Mouse (Mus musculus) urinary bladder, adult 2 months (tissue): ENCODE measurements at regions not wholly inside any gene's neighbourhood (a gene's known extent, or its start where the extent isn't known, plus 50 kb on each side); places are given as distances from the start of the nearest gene placed in this dataset.

Source experiments
- DNase-seq: peaks from one replicate; pipeline ENCODE4 v3.0.0; 2022; ENCODE audit warnings: low spot score

DNA sequence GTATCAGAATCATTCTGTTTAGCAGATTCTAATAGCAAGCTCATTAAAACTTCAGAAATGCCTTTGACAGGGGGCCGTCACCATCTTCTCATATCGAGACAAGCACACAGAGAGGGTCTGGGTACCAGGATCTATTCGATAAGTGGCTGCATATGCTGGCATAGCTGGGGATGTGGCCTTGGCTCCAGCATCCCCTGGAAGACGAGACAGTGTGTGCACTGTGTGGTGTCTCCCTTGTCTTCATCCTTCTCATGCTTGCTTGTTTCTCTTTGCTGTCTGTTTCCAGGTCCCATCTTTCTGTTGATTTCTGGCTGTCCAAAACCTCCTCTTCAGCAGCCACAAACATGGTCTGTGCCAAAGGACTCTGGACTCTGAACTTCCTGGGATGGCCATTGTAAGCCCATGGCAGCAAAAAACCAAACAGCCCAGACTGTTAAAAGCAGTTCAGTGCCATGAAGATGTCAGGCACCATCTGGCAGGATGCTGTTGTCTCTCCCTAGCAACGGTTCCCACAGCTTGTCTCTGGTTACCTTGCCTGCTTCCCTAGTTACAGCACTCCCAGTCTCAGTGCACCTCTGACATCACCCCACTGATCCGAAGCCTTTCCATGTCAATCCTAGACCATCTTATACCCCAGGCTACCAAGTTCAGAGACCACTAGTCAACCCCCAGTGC lies 56.5 kb downstream of the Kctd12 start:
- no peak for DNase-seq

DNA sequence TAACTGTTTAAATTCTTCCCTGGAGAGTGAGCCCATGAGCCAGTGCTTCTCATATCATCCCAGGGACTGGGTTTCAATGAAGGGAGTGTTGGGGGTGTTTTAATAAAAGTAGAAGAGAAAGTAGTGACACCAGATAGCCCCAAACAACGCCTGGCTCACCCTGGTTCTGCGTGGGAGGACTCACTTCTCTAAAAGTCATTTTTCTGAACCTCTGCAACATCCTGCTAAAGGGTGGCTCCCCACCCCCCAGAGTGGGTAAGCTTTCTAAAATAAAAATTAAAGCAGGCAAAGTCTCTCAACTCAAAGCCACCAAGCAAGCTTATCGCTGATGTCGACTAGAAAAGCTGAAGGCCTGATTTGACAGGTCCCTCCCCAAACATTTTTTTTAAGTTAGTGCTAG lies 57.8 kb downstream of the Kctd12 start:
- no peak for DNase-seq

DNA sequence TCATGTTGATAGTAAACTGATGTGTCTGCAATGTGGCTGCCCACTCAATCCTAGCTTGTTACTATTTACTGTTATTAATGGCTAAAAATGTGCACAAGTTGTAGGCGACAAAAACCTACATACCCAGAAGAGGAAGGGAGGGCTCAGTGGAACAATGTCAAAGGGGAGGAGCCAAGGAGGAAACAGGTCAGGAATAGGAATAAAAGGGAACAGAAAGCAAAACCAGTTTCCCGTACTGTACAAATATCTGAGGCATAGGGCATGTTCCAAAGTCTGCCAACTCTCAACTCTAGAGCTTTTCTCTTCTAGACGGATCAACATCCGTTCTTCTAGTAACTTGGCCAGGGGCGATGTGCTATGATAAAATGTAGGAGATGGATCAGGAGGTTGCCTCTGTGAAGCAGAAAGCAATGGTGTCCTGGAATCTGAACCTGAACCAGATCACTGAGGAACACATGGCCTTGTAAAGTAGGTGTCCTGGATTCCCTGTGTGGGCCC lies 59.9 kb downstream of the Kctd12 start:
- no peak for DNase-seq

DNA sequence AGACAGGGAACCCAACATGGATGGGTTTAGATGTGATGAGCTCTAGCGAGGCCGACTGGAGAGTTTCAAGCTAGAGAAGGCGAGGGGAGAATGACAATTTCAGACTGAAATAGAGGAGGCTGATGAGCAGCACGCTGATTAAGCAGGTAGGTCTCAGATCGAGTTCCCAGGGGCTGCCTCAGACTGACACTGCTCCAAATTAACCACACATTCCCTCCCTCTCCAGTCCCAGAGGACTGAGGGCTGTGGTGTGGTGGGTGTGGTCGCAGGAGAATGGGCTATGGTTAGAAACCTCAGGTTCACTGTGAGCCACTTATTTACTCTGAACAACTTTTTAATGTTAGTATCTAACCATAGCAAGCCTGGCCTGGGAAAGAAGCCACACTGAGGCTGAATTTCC lies 62.0 kb downstream of the Kctd12 start:
- no peak for DNase-seq

DNA sequence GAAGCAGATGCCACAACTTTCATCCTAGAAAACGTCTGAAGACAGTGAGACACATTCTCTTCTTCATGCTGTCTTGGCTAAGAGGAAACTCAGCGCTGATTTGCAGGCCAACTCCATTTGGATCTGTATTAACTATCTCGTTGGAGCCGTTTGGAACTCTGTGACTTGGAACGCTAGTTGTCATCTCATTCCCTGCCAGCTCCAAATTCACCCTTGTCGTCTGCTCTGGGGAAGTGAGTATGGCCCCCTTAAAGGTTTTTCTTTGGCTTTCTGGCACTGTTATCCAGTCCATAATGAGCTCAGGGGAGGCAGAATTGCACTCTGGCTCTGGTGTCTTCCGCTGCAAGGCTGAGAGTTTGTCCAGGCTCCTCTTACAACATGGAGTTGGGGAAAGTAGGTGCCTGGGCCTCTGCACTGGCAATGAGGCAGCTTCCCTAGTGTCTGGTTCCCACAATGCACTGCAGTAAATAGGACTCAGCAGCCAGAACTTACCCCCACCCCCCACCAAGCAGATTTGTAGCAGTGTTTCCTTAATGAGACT lies 63.1 kb downstream of the Kctd12 start:
- no peak for DNase-seq

DNA sequence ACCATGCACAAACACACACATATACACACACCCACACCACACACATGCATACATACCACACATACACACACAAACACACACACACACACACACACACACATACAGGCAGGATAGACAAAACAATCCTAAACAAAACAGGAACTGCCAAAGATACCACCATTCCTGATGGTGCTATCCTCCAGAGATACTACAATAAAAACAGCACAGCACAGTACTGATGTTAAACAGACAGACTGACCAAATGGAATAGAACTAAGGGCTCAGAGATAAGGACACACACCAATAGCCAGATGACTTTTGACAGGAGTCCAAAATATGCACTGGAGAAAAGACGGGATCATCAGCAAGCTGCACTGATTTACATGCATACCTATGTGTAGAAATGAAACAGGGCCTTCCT lies 64.5 kb downstream of the Kctd12 start:
- DNase-seq, result no peak

DNA sequence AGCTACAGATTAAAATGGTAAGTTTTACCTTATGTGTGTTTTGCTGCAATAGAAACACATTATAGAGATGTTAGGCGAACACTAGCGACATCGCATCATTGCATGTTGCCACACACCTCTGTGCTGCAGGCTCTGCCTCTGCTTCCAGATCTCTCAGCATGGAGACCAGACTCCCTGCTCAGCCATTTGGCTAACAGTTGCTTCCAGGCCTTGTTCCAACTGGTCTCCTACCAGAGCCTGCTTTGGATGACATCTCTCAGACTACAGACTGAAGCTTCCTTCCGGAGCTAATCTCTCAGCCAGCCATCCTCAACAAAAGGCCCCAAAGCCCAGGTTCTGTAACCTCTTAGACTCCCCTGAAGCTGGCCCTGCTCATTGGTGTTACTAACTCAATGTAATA lies 66.5 kb downstream of the Kctd12 start:
- DNase-seq, result no peak

DNA sequence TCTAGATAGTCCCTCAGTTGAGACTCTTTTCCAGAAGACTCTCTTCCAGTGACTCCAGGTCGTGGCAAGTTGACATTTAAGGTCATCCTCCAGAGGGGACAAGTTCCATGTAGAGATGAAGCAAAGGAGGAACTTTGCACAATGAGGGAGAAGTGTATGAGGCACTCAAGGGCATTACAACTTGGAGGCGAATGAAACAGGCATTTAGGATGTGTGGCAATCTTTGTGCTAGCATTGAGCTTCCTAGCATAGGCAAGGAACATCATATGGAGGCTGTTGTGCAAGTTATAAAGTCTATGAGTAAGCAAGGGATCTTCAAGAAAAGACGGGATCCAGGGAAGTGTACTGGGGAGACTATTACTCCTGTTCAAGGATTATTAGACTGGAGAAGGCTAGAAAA lies 70.9 kb downstream of the Kctd12 start:
- DNase-seq, result no peak

DNA sequence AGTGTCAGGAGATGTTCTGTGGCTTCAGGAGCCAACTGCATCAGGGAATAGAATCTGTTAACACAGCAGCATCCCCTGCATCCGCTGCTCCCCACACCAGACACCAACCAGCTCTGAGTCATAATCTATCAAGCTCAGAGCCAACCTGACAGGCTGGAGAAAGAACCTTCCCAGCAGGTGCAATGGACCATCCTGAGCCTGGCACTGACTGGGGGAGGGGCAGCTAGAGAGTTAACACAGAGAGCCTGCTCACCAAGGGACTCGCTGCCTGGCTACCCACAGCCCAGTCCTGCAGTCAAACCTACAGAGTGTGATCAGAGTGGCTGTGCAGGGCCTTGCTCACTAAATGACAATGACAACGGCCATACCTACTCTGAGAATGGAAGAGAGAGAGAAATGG lies 73.4 kb downstream of the Kctd12 start:
- DNase-seq, result no peak

DNA sequence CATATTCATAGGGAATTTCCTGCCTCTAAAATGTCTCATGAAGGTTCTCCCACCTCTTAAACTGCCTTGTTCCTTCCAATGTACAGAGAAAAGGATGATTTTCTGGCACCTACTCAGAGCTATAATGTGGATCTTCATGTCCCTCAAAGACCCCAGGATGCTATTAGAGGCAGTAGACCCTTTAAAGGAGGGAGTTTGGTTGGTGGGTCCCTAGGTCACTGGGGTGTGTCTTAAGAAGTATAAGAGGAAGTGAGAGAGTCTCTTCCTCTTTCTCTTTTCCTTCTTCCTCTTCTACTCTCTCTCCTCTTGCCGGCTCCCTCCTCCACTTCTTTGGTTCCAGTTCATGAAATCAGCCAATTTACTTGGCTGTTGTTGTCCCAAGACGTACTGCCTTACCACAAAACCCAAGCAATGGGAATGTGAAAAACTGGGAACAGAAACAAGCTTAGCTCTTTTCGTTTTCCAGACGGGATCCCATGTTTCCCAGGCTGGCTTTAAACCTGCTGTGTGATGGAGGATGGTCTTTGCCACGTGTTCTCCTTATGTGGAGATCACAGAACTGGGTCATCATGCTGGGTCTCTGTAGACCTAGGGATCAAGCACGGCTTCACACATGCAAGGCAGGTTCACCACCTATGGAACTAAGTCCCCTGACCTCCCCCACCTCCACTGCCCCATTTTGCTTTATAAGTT lies 74.9 kb downstream of the Kctd12 start:
- no peak for DNase-seq

DNA sequence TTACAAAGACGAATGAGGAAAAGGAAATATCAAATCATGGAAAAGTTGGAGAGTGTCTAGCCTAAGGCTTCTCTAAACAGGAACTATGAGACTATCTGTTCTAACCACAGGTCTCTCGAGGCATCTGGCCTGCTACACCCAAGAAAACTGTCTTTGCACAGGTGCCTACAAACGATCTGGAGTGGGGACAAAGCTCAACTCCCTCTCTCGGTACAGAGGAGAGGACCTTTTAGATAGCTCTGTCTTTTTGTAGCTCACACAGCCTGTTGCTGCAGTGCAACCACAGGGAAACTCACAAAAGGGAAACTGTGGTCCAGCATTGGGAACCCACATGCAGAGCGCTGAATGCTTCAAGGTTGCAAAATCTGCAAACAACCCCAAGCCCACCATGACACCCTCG lies 75.6 kb downstream of the Kctd12 start:
- DNase-seq, result no peak

DNA sequence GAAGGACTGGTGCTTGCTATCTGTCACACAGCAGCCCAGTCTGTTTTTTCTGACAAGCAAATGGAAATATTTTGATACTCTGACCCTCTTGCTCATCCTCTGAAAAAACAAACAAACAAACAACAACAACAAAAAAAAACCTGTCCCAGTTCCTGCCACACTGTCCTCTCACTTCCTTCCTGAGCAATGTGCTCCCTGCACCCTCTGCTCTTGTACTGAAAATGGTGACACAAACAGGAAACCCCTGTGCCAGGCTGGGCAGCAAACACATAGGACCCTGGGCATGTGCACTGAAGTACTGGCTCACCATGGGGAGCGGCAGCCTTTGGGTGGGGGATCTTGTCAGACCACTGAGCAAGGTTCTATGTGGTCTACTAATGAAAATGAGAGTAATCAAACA lies 76.2 kb downstream of the Kctd12 start:
- no peak for DNase-seq

DNA sequence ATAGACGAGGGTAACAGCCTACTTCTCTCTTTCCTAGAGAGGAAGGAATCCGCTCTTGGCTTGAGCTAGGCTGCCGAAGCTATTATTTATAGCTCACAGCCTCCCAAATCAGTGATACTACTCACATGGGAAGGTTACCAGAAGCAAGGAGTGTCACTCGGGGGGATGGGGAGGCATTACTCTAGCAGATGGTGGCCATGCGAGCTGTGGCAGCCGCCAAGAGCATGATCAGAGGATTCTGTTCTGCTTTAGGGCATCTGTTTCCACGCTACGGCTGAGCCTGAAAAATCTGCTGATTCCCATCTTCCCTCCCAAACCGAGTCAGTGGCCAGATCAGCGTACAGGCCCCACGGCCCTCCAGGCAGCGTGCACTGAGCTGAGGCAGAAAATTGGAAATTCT lies 79.5 kb downstream of the Kctd12 start:
- DNase-seq, result no peak

DNA sequence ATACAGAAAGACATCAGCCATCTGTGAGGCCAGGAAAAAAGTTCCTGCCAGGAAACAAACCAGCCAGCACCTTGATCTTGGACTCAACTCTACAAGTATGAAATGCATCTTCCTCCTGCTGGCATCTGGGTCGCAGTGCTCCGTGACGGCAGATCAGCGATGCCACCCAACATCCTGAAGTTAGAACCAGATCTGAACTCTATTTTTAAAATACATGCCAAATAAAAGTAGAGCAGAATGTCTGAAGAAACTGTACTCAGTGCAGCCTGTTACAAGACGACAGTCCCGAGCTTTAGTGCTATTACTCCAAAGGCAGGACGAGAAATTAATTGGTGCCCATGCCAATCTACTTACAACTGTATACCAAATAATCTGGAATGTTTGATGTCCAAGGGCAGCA lies 80.2 kb downstream of the Kctd12 start:
- no peak for DNase-seq

DNA sequence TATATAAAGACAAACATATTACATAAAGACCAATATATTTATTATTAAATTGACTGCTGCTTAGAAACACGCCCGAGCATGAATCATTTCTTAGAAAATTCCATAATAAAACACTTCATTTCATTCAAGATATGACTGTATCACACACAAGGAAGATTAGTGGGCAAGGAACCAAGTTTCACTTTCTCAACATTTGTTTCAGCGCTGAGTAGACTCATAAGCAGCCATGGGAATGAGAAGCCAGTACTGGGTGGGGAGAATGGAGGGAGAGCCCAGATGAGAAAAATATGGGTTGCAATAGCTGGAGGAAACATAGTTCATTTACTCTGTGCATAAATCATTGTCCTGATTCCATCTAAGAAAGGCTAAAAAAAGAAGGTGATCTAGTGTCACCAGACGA lies 84.0 kb downstream of the Kctd12 start:
- DNase-seq, result no peak

DNA sequence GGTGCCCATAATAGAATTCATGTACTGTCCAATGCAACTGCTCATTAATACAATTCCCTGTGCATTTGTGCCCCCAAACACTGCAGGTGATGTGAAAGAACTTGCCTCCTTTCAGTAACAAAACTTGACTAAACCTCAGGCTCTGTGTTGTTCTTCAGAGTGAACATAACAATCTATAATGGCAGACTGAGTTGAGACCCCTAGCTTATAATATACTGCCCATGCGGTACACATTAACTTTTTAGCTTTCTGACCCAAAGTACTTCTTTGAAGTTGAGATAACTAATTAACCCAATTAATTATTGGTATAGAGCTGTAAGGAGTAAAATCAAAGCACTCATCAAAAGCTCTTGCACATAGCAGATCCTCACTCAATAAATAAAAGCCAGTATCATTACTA lies 85.4 kb downstream of the Kctd12 start:
- no peak for DNase-seq

DNA sequence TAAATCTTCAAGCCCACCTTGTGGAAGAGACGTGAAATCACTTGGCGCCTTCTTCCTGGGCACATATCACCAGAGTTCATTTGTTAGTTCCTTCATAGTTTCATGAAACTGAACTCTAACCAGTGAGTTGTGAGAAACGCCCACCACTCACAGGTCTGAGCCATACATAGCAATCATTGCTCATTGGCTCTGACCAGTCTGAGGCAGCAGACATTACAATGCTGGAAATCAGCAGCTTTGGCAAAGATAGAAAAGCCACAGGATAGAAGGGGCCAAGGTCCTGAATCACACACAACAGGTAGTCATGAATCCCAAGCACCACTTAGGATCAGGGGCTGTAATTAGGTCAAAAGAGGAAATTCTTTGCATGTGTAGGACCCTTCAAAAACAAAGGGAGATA lies 85.9 kb downstream of the Kctd12 start:
- DNase-seq, result no peak

DNA sequence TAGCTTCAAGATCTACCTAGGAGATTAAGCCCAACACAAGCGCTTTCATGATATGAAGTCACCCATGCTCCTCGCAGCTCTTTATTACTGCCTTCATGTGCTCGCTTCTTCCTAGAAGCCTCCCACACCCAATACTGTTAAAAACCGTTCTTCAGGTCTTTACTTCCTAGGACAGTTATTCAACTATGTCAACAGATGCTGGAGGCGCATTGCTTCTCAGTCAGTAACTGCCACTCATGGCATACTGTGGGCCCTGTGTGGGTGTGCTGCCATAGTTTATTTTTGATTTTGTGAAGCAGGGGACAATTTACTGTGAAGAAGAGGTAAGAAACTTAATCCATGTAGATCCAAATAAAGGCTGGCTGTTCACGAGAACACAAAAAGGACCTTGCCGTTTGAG lies 89.2 kb downstream of the Kctd12 start:
- DNase-seq, result no peak

DNA sequence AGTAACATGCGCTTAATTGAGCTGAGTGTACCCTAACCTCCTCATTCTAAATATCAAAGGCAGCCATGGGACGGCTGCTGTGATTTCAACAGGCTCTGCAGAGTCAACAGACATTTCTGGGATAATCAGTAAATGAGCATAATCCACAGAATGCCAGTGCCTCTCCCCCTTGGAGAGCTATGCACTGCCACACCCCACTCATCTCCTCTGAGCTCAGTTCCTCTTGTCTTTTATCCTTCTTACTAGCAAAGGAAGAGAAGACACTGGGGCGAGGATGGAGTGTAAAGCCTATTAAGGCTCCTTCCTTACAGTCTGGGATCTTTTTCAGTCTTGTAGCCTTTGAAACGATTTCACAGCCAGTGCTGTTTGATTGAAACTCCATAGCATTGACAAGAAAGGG lies 90.9 kb downstream of the Kctd12 start:
- no peak for DNase-seq

DNA sequence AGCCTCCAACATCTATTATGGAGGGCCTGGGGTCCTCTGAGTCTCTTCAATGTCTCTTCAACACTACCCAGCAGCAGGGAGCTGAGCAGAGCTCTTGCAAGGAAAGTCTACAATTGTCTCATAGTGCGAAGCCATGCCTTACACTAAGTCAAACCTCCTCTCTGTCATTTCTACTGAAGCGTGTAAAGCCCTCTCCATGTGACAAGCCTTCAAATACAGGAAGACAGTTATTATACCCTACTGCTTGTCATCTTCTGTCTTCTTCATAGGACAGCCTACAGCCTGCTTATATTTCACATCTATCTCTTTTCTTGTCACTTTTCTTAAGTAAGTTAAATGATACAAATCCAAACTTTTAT lies 97.2 kb downstream of the Kctd12 start:
- no peak for DNase-seq

DNA sequence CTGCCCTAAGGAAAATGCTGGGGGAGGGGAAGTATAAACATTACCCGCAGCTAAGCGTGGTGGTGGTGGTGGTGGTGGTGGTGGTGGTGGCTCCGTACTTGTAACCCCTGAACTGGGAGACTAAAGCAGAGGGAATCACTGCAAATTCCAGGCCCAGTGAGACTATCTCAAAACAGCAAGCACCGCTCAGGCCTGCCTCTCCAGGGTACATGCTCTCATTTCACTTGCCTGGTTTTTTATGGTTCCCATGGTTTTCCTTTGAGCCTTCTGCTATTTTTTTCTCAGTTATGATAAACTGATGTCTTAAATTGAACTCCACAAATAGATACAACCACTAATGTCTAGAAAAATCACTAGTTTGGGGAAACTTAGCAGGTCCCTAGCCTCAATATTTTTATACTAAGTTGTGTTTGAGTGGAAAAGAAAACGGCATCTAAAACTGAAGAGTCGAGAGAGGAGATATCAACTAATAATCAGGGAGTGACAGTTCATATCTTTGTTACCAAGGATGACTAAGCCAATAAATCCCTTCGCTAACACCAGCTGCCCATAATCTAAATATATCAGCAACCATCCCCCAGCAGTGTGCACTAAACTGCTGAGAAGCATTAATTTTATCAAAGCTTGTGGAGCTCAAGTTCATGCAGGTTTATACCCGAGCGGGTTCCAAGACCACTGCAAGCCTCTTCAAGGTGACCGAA lies 97.7 kb downstream of the Kctd12 start:
- no peak for DNase-seq

DNA sequence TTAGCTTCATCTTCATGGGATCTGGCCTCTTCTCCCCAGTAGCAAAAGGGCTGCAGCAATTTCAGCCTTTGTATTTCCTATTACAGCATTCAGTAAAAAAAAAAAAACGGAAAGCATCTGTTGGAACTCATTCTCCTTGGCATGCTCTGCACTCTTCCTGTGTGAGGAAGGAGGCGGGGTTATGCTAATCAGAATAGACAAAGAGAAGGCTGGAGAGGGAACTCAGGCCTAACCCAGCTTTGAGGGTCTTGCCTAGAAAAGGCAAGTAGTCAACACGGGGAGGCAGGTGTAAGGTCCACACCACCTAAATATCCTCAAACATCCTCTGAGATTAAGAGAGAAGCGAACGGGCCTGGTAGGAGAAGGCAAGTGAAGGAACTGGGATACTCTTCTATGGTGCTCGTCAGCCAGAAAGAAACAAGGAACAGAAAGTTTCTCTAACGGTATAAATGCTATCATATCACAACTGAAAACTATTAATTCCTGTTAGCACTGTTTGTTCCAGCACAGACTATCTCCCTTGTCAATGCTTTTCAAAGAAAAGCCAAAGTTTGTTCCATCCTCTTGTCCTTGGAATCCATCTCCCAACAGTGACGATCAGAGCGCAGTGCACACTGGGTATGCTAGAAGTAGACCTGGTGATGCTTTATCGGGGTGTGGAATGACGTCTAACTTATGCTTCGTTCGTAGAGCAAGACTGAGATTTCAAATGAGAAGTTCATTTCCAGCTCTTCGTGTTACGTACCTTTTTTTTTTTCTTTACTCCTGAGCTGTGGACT lies 98.9 kb downstream of the Kctd12 start:
- DNase-seq, result no peak
